ENCODE assay signal across 9 mouse cellular contexts in the genomic region with DNA sequence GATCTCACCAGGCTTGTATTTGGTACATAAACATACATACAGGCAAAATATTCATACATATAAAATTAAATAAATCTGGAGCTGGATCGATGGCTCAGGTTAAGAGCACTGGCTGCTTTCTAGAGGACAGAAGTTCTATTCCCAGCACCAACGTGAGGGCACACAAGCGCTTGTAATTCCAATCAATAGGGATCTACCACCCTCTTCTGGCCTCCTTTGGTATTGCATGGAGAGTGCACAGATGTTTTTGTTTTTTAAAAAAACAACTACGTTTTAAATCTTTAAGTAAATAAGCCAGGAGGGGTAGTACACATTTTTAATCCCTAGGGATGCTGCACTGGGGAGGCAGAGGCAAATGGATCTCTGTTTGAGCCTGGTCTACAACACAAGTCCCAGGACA. TPM values are rescaled to one million over a fixed set of nuclear protein-coding genes. Genes with fewer than 3 reads are reported as not detected.
DNase-seq lines count a peak whose midpoint lies in the region; ATAC-seq and TF ChIP-seq lines count a peak whose summit lies in the region.
"Had no signal": no experiment of that assay in that cellular context is flagged by ENCODE, and none has a peak within 500 bp of the region (broad histone marks: within the 10 kb centered on the region; RNA-seq: fewer than 3 reads in every experiment).

No protein-coding gene starts in this region.

- H3K27me3 ChIP-seq in hindbrain, embryonic 10.5 days (ENCODE audit: insufficient read depth, poor library complexity, severe bottlenecking) = no peaks in the 10 kb centered on the region
- no peaks in the 10 kb centered on the region for H3K27me3 ChIP-seq in hindbrain, embryonic 16.5 days (replicated peaks; ENCODE audit: control insufficient read depth, insufficient read depth, low read length)
- H3K27me3 ChIP-seq in C2C12 (ENCODE audit: control insufficient read depth, insufficient read depth, insufficient read length) = no peaks in the 10 kb centered on the region
- no peaks in the 10 kb centered on the region for H3K27me3 ChIP-seq in stomach, postnatal 0 days (ENCODE audit: control insufficient read depth, insufficient read depth, low read length)
- H3K27me3 ChIP-seq: midbrain, embryonic 12.5 days had no signal

- 26% methylated on average over 4 of the region's 4 CpGs for WGBS in hindbrain, embryonic 10.5 days
- 19% methylated on average over 4 of the region's 4 CpGs for WGBS in hindbrain, embryonic 16.5 days
- WGBS in stomach, postnatal 0 days = 25% methylated on average over 4 of the region's 4 CpGs

- no peak for TF ChIP-seq EP300 in stomach, postnatal 0 days (optimal IDR thresholded peaks at IDR 0.05)

- peak; percentile 29 for TF ChIP-seq CTCF in C2C12 (IDR thresholded peaks at IDR 0.05; ENCODE audit: control insufficient read depth, insufficient read depth, insufficient read length)
- TF ChIP-seq CTCF in stomach, postnatal 0 days (IDR thresholded peaks at IDR 0.05; ENCODE audit: low read depth) = peak; percentile 88

- no peak for ATAC-seq in hindbrain, embryonic 16.5 days
- ATAC-seq in stomach, postnatal 0 days (ENCODE audit: low FRiP score, low TSS enrichment) = no peak

- DNase-seq in hindbrain, embryonic 10.5 days (ENCODE audit: low spot score) = peak; percentile 39
- DNase-seq in R1 (ENCODE audit: low read depth, low spot score) = peak; percentile 87
- DNase-seq in forelimb bud, embryonic 11.5 days (ENCODE audit: low read depth, low spot score) = peak; percentile 63
- peak; percentile 74 for DNase-seq in lung, postnatal 14 days
- peak; percentile 46 for DNase-seq in stomach, postnatal 0 days (ENCODE audit: low spot score)
- no peak for DNase-seq in ovary, adult 18-20 months (ENCODE audit: low spot score)

- H3K36me3 ChIP-seq in hindbrain, embryonic 10.5 days = no peaks in the 10 kb centered on the region
- H3K36me3 ChIP-seq in hindbrain, embryonic 16.5 days (ENCODE audit: control insufficient read depth, insufficient read depth, low read length) = no peaks in the 10 kb centered on the region
- H3K36me3 ChIP-seq in C2C12 (ENCODE audit: control insufficient read depth, insufficient read depth) = peaks cover 8% of the 10 kb centered on the region
- H3K36me3 ChIP-seq in stomach, postnatal 0 days (ENCODE audit: control insufficient read depth, insufficient read depth, low read length) = no peaks in the 10 kb centered on the region
- H3K36me3 ChIP-seq: midbrain, embryonic 12.5 days had no signal

- no peaks in the 10 kb centered on the region for H3K79me3 ChIP-seq in C2C12 (ENCODE audit: low read depth)

- no peak overlapping the region for H3K4me2 ChIP-seq in hindbrain, embryonic 16.5 days (ENCODE audit: low read length)
- no peak overlapping the region for H3K4me2 ChIP-seq in stomach, postnatal 0 days (replicated peaks; ENCODE audit: low read depth)
- H3K4me2 ChIP-seq: midbrain, embryonic 12.5 days had no signal

- no peak overlapping the region for H3ac ChIP-seq in C2C12 (ENCODE audit: control insufficient read depth, insufficient read length, low read depth)

- peaks cover 28% of the 10 kb centered on the region for H3K4me1 ChIP-seq in hindbrain, embryonic 10.5 days (replicated peaks)
- H3K4me1 ChIP-seq in hindbrain, embryonic 16.5 days (ENCODE audit: control insufficient read depth, insufficient read depth, low read depth, low read length) = no peaks in the 10 kb centered on the region
- H3K4me1 ChIP-seq in stomach, postnatal 0 days (replicated peaks; ENCODE audit: control insufficient read depth, insufficient read depth) = no peaks in the 10 kb centered on the region

- no peak overlapping the region for H3K9ac ChIP-seq in hindbrain, embryonic 16.5 days (ENCODE audit: low read depth, low read length)
- H3K9ac ChIP-seq in stomach, postnatal 0 days (ENCODE audit: low read length) = no peak overlapping the region
- H3K9ac ChIP-seq: midbrain, embryonic 12.5 days had no signal

- H3K4me3 ChIP-seq in hindbrain, embryonic 10.5 days = no peak overlapping the region
- no peak overlapping the region for H3K4me3 ChIP-seq in hindbrain, embryonic 16.5 days (ENCODE audit: low read length)
- H3K4me3 ChIP-seq in C2C12 (ENCODE audit: insufficient read depth, poor library complexity, severe bottlenecking) = no peak overlapping the region
- H3K4me3 ChIP-seq in stomach, postnatal 0 days (ENCODE audit: low read depth, low read length) = no peak overlapping the region
- H3K4me3 ChIP-seq: midbrain, embryonic 12.5 days had no signal

- no peak overlapping the region for H3K27ac ChIP-seq in hindbrain, embryonic 10.5 days
- H3K27ac ChIP-seq in hindbrain, embryonic 16.5 days (ENCODE audit: low read depth, low read length) = no peak overlapping the region
- H3K27ac ChIP-seq in stomach, postnatal 0 days (replicated peaks) = no peak overlapping the region
- H3K27ac ChIP-seq: midbrain, embryonic 12.5 days had no signal

- no peaks in the 10 kb centered on the region for H3K79me2 ChIP-seq in C2C12 (ENCODE audit: control insufficient read depth, insufficient read depth)

- no peaks in the 10 kb centered on the region for H3K9me3 ChIP-seq in hindbrain, embryonic 10.5 days
- H3K9me3 ChIP-seq in hindbrain, embryonic 16.5 days (ENCODE audit: control insufficient read depth, low read length) = no peaks in the 10 kb centered on the region
- H3K9me3 ChIP-seq in stomach, postnatal 0 days (ENCODE audit: control insufficient read depth, low read length) = no peaks in the 10 kb centered on the region
- H3K9me3 ChIP-seq: midbrain, embryonic 12.5 days had no signal

TF ChIP-seq in C2C12, 6 proteins besides CTCF, POLR2A, EP300 and RAD21:
- no peak for TF ChIP-seq MYOG (IDR thresholded peaks at IDR 0.05; ENCODE audit: control insufficient read depth, extremely low read depth, insufficient read length)
- no peak for TF ChIP-seq USF1 (IDR thresholded peaks at IDR 0.05; ENCODE audit: low read depth)
- TF ChIP-seq MYOD1 (IDR thresholded peaks at IDR 0.05; ENCODE audit: control insufficient read depth, insufficient read length, low read depth) = no peak
- TF ChIP-seq CEBPB (IDR thresholded peaks at IDR 0.05; ENCODE audit: low read depth) = no peak
- no peak for TF ChIP-seq FOSL1 (IDR thresholded peaks at IDR 0.05; ENCODE audit: insufficient read depth, low read length, poor library complexity, severe bottlenecking)
- TF ChIP-seq MAX (IDR thresholded peaks at IDR 0.05) = no peak

RNA-seq across cellular contexts. Expression of a gene that starts 1.8 kb away (rescaled TPM):
- polyA plus RNA-seq in hindbrain, embryonic 10.5 days (2016; fragmentation: Nextera tagmentation; extraction: Ambion mirVana) = 27.0 and 35.1 TPM in 2 replicates
- polyA plus RNA-seq in hindbrain, embryonic 16.5 days (2015; fragmentation: Nextera tagmentation; extraction: Ambion mirVana) = 64.3 and 66.9 TPM in 2 replicates
- polyA plus RNA-seq in C2C12 (2012; fragmentation: generic; extraction: Trizol) = 22.7 TPM
- polyA plus RNA-seq in stomach, postnatal 0 days (2015; fragmentation: Nextera tagmentation; extraction: Ambion mirVana) = 24.7 and 25.0 TPM in 2 replicates

RNA-seq across cellular contexts. Expression of a gene that starts 7.8 kb away (rescaled TPM):
- polyA plus RNA-seq in hindbrain, embryonic 10.5 days (2016; fragmentation: Nextera tagmentation; extraction: Ambion mirVana) = 70.0 and 70.1 TPM in 2 replicates
- 48.5 and 53.9 TPM in 2 replicates for polyA plus RNA-seq in hindbrain, embryonic 16.5 days (2015; fragmentation: Nextera tagmentation; extraction: Ambion mirVana)
- 44.7 TPM for polyA plus RNA-seq in C2C12 (2012; fragmentation: generic; extraction: Trizol)
- polyA plus RNA-seq in stomach, postnatal 0 days (2015; fragmentation: Nextera tagmentation; extraction: Ambion mirVana) = 26.8 and 29.4 TPM in 2 replicates

RNA-seq across cellular contexts. Expression of a gene that starts 14.5 kb away (rescaled TPM):
- polyA plus RNA-seq in hindbrain, embryonic 10.5 days (2016; fragmentation: Nextera tagmentation; extraction: Ambion mirVana) = 0.09 TPM in 1 of 2 replicates, not detected in the other
- polyA plus RNA-seq in hindbrain, embryonic 16.5 days (2015; fragmentation: Nextera tagmentation; extraction: Ambion mirVana) = not detected in 2 replicates
- polyA plus RNA-seq in C2C12 (2012; fragmentation: generic; extraction: Trizol) = 0.04 TPM
- polyA plus RNA-seq in stomach, postnatal 0 days (2015; fragmentation: Nextera tagmentation; extraction: Ambion mirVana) = 0.49 and 0.52 TPM in 2 replicates
- polyA plus RNA-seq: midbrain, embryonic 12.5 days had no signal

RNA-seq across cellular contexts. Expression of a gene that starts 15.1 kb away (rescaled TPM):
- polyA plus RNA-seq in hindbrain, embryonic 10.5 days (2016; fragmentation: Nextera tagmentation; extraction: Ambion mirVana) = 125 and 130 TPM in 2 replicates
- polyA plus RNA-seq in hindbrain, embryonic 16.5 days (2015; fragmentation: Nextera tagmentation; extraction: Ambion mirVana) = 154 and 162 TPM in 2 replicates
- 78.3 TPM for polyA plus RNA-seq in C2C12 (2012; fragmentation: generic; extraction: Trizol)
- 74.0 and 77.2 TPM in 2 replicates for polyA plus RNA-seq in stomach, postnatal 0 days (2015; fragmentation: Nextera tagmentation; extraction: Ambion mirVana)

RNA-seq across cellular contexts. Expression of a gene that starts 20.7 kb away (rescaled TPM):
- 0.64 and 0.90 TPM in 2 replicates for polyA plus RNA-seq in hindbrain, embryonic 10.5 days (2016; fragmentation: Nextera tagmentation; extraction: Ambion mirVana)
- 0.41 and 0.43 TPM in 2 replicates for polyA plus RNA-seq in hindbrain, embryonic 16.5 days (2015; fragmentation: Nextera tagmentation; extraction: Ambion mirVana)
- polyA plus RNA-seq in C2C12 (2012; fragmentation: generic; extraction: Trizol) = 0.16 TPM
- 0.05 and 0.07 TPM in 2 replicates for polyA plus RNA-seq in stomach, postnatal 0 days (2015; fragmentation: Nextera tagmentation; extraction: Ambion mirVana)
